In genomic region chr6:60828047-60828428, GRCm38 (mm10) we compare ENCODE assay signal across 8 mouse cellular contexts. TPM values are rescaled to one million over a fixed set of nuclear protein-coding genes. Genes with fewer than 3 reads are reported as not detected.
DNase-seq lines count a peak whose midpoint lies in the region; ATAC-seq and TF ChIP-seq lines count a peak whose summit lies in the region.

No protein-coding gene starts in this region.

- TF ChIP-seq CTCF in cerebellum, adult 2 months (IDR thresholded peaks at IDR 0.05; ENCODE audit: borderline replicate concordance, insufficient read depth, low read depth, low read length): no peak
- TF ChIP-seq CTCF in E14TG2a.4 (conservative IDR thresholded peaks at IDR 0.05; ENCODE audit: low read length): no peak

- no peak for DNase-seq in cerebellum, adult 2 months
- no peak for DNase-seq in cerebellum, postnatal 25 days
- peak; percentile 52 for DNase-seq in forebrain, embryonic 11.5 days (ENCODE audit: low spot score)
- peak; percentile 61 to 81 for DNase-seq in spleen, postnatal 36 days (ENCODE audit: low spot score in 2 of 2)
- DNase-seq in adrenal gland, adult 18-20 months (ENCODE audit: low spot score in 2 of 2): no peak
- DNase-seq in T-cell, adult 2 months (ENCODE audit: low spot score): no peak

- H3K9me3 ChIP-seq in E14TG2a.4 (ENCODE audit: low read length): no peaks in the 10 kb centered on the region
- H3K9me3 ChIP-seq in forebrain, embryonic 11.5 days (ENCODE audit: control insufficient read depth, low read length): no peaks in the 10 kb centered on the region
- no peaks in the 10 kb centered on the region for H3K9me3 ChIP-seq in liver, embryonic 12.5 days (replicated peaks)

- H3K4me3 ChIP-seq in cerebellum, adult 2 months (replicated peaks; ENCODE audit: insufficient read depth, low read depth, low read length): peak overlapping the region; percentile 88
- peak overlapping the region; percentile 73 for H3K4me3 ChIP-seq in E14TG2a.4 (replicated peaks; ENCODE audit: low read length)
- peak overlapping the region; percentile 44 for H3K4me3 ChIP-seq in forebrain, embryonic 11.5 days (ENCODE audit: low read depth, low read length)
- peak overlapping the region; percentile 84 for H3K4me3 ChIP-seq in liver, embryonic 12.5 days

- peak overlapping the region; percentile 70; the same call in 1 of the 2 replicates for H3K27ac ChIP-seq in cerebellum, adult 2 months (ENCODE audit: insufficient read depth, low read length)
- no peak overlapping the region for H3K27ac ChIP-seq in forebrain, embryonic 11.5 days (ENCODE audit: low read depth, low read length)
- H3K27ac ChIP-seq in liver, embryonic 12.5 days: peak overlapping the region; percentile 98

- ATAC-seq in forebrain, embryonic 11.5 days (replicated peaks; ENCODE audit: low FRiP score): no peak; the same call in 1 of the 2 replicates
- ATAC-seq in liver, embryonic 12.5 days: peak; percentile 93

- peak overlapping the region; percentile 66; the same call in 1 of the 2 replicates for H3K9ac ChIP-seq in forebrain, embryonic 11.5 days (ENCODE audit: low read length)
- peak overlapping the region; percentile 94 for H3K9ac ChIP-seq in liver, embryonic 12.5 days

- no peaks in the 10 kb centered on the region for H3K27me3 ChIP-seq in cerebellum, adult 2 months (ENCODE audit: control insufficient read depth, insufficient read depth, low read length)
- H3K27me3 ChIP-seq in E14TG2a.4 (ENCODE audit: insufficient read depth, low read length): peaks cover 28% of the 10 kb centered on the region
- no peaks in the 10 kb centered on the region for H3K27me3 ChIP-seq in forebrain, embryonic 11.5 days (ENCODE audit: control insufficient read depth, insufficient read depth, low read length)
- H3K27me3 ChIP-seq in liver, embryonic 12.5 days (replicated peaks): no peaks in the 10 kb centered on the region; the same call in 1 of the 2 replicates

- H3K4me1 ChIP-seq in cerebellum, adult 2 months (ENCODE audit: control insufficient read depth, insufficient read depth, low read length): no peaks in the 10 kb centered on the region
- peaks cover 19% of the 10 kb centered on the region for H3K4me1 ChIP-seq in E14TG2a.4 (replicated peaks; ENCODE audit: low read depth, low read length)
- no peaks in the 10 kb centered on the region for H3K4me1 ChIP-seq in forebrain, embryonic 11.5 days (replicated peaks; ENCODE audit: control insufficient read depth, insufficient read depth, low read length)
- H3K4me1 ChIP-seq in liver, embryonic 12.5 days: peaks cover 40% of the 10 kb centered on the region

- no peaks in the 10 kb centered on the region for H3K36me3 ChIP-seq in E14TG2a.4 (ENCODE audit: insufficient read depth, low read length)
- H3K36me3 ChIP-seq in forebrain, embryonic 11.5 days (ENCODE audit: control insufficient read depth, insufficient read depth, low read length): no peaks in the 10 kb centered on the region
- H3K36me3 ChIP-seq in liver, embryonic 12.5 days: peaks cover 27% of the 10 kb centered on the region

- H3K4me2 ChIP-seq in forebrain, embryonic 11.5 days (ENCODE audit: low read depth, low read length, severe bottlenecking): peak overlapping the region; percentile 79
- peak overlapping the region; percentile 80 for H3K4me2 ChIP-seq in liver, embryonic 12.5 days

- 39% methylated on average over 1 of the region's 1 CpGs for WGBS in cerebellum, adult 2 months
- 58% methylated on average over 1 of the region's 1 CpGs for WGBS in forebrain, embryonic 11.5 days
- WGBS in liver, embryonic 12.5 days (ENCODE audit: insufficient replicate concordance): 14% methylated on average over 1 of the region's 1 CpGs

- no peak for TF ChIP-seq POLR2A in cerebellum, adult 2 months (IDR thresholded peaks at IDR 0.05; ENCODE audit: borderline replicate concordance, insufficient read depth, low read length)

RNA-seq across cellular contexts. Expression of gene Snca, which starts 1.6 kb away (rescaled TPM):
- 84.4 and 90.8 TPM in 2 replicates for polyA plus RNA-seq in cerebellum, adult 2 months (2012; rRNA removed)
- polyA plus RNA-seq in forebrain, embryonic 11.5 days (2014; fragmentation: Nextera tagmentation; extraction: Ambion mirVana): 22.6 and 22.7 TPM in 2 replicates
- 302 and 303 TPM in 2 replicates for polyA plus RNA-seq in liver, embryonic 12.5 days (2016; fragmentation: Nextera tagmentation; extraction: Ambion mirVana)
- 1 to 10 TPM; 5.5 to 9.2 TPM for total RNA-seq in adrenal gland, adult 18-20 months (2021)

Comparison
In these comparisons a context has a peak if more than half of its experiments do, and no peak if none do; other contexts are left out.
1. DNase-seq: peak in forebrain, embryonic 11.5 days (single experiment) and spleen, postnatal 36 days (2 of 2); none in cerebellum, adult 2 months (0 of 2), cerebellum, postnatal 25 days (0 of 2), adrenal gland, adult 18-20 months (0 of 2) and T-cell, adult 2 months (single experiment).
2. Peak in every context shown above with its lines, with median percentiles within 50 percentile points of each other: H3K4me3 ChIP-seq.